Mouse (Mus musculus) CH12.LX (cell line): ENCODE data around the gene Kif24. TPM values are rescaled to one million over a fixed set of nuclear protein-coding genes. Genes with fewer than 3 reads are reported as not detected.

Experiments
- DNase-seq: peaks from one replicate; pipeline ENCODE4 v3.0.0-alpha.2; 2013; ENCODE audit errors: extremely low read depth
- H3K27ac ChIP-seq: 2 replicates; pipeline ENCODE4 v1.5.1; 2012; ENCODE audit warnings: low read depth, mild to moderate bottlenecking, control low read depth, moderate library complexity; ENCODE audit not compliant: insufficient read depth
- H3K27me3 ChIP-seq: replicated peaks from 2 replicates; pipeline ENCODE3; 2012; ENCODE audit warnings: inconsistent platforms
- H3K36me3 ChIP-seq, 2 experiments: replicated peaks in 1 of 2; 2 replicates each; pipeline versions ENCODE3 to v1.6.1; 2012; ENCODE audit warnings: inconsistent platforms in 1 of 2, low read length in 1 of 2, mild to moderate bottlenecking in 1 of 2, mixed read lengths in 1 of 2, moderate library complexity in 1 of 2; ENCODE audit not compliant: control insufficient read depth in 1 of 2, insufficient read depth in 1 of 2
- H3K4me1 ChIP-seq, 2 experiments: 2 replicates each; pipeline ENCODE4 v1.6.1; 2012; ENCODE audit warnings: inconsistent platforms in 1 of 2, moderate library complexity in 1 of 2; ENCODE audit not compliant: insufficient read depth in 2 of 2, control insufficient read depth in 1 of 2
- H3K4me2 ChIP-seq: 2 replicates; pipeline ENCODE4 v1.6.1; 2012; ENCODE audit warnings: low read depth, mild to moderate bottlenecking, control low read depth; ENCODE audit not compliant: poor library complexity, insufficient read depth, severe bottlenecking
- H3K4me3 ChIP-seq, 3 experiments: fragments of 150-350 bp in 1 of 3; sonication (generic) in 1 of 3; replicated peaks in 1 of 3; 2 replicates each; pipeline versions ENCODE3 to v1.5.1; 2011 to 2012; ENCODE audit warnings: low read depth in 2 of 3, low read length in 2 of 3, mild to moderate bottlenecking in 2 of 3, moderate library complexity in 2 of 3, control low read depth in 1 of 3, improper control_type of control experiment in 1 of 3, inconsistent platforms in 1 of 3, mixed read lengths in 1 of 3; ENCODE audit not compliant: poor library complexity in 1 of 3
- H3K79me2 ChIP-seq: replicated peaks from 2 replicates; pipeline ENCODE4 v1.6.1; 2012; ENCODE audit warnings: mild to moderate bottlenecking, moderate library complexity; ENCODE audit not compliant: control insufficient read depth, poor library complexity, insufficient read depth, severe bottlenecking; ENCODE audit errors: extremely low read depth
- H3K9ac ChIP-seq: 2 replicates; pipeline ENCODE4 v1.6.1; 2012; ENCODE audit warnings: low read depth, mild to moderate bottlenecking, control low read depth, moderate library complexity; ENCODE audit not compliant: insufficient read depth
- H3K9me3 ChIP-seq: replicated peaks from 2 replicates; pipeline ENCODE3; 2012; ENCODE audit warnings: low read length, inconsistent platforms, mixed read lengths
- BHLHE40 ChIP-seq: IDR thresholded peaks from 2 replicates; pipeline ENCODE4 v1.6.1; 2011; ENCODE audit warnings: mild to moderate bottlenecking, low read depth, low read length, improper control_type of control experiment
- CHD1 ChIP-seq: IDR thresholded peaks from 2 replicates; pipeline ENCODE4 v1.6.1; 2012; ENCODE audit warnings: low read depth, low read length, improper control_type of control experiment, inconsistent platforms
- CTCF ChIP-seq, 2 experiments: IDR thresholded peaks in 1 of 2; conservative IDR thresholded peaks in 1 of 2; 2 replicates each; pipeline ENCODE4 v1.5.1; 2011 to 2012; ENCODE audit warnings: low read depth in 2 of 2, low read length in 2 of 2, improper control_type of control experiment in 1 of 2, inconsistent platforms in 1 of 2, mild to moderate bottlenecking in 1 of 2, moderate library complexity in 1 of 2
- E2F4 ChIP-seq: IDR thresholded peaks from 2 replicates; pipeline ENCODE4 v1.6.1; 2011; ENCODE audit warnings: low read depth, low read length, improper control_type of control experiment; ENCODE audit not compliant: insufficient replicate concordance
- GABPA ChIP-seq: IDR thresholded peaks from 2 replicates; pipeline ENCODE4 v1.6.1; 2012; ENCODE audit warnings: low read depth, low read length, improper control_type of control experiment, inconsistent platforms; ENCODE audit not compliant: insufficient replicate concordance
- HCFC1 ChIP-seq: IDR thresholded peaks from 2 replicates; pipeline ENCODE4 v1.6.1; 2012; ENCODE audit warnings: low read depth, mild to moderate bottlenecking, inconsistent platforms, low read length, improper control_type of control experiment
- IRF4 ChIP-seq: IDR thresholded peaks from 2 replicates; pipeline ENCODE4 v1.6.1; 2014; ENCODE audit warnings: low read depth, mild to moderate bottlenecking, inconsistent platforms, low read length, improper control_type of control experiment
- JUN ChIP-seq: IDR thresholded peaks from 2 replicates; pipeline ENCODE4 v1.6.1; 2011; ENCODE audit warnings: low read depth, mild to moderate bottlenecking, low read length, improper control_type of control experiment, moderate library complexity; ENCODE audit not compliant: insufficient read depth
- KAT2A ChIP-seq: IDR thresholded peaks from 2 replicates; pipeline ENCODE4 v1.6.1; 2012; ENCODE audit warnings: low read length, improper control_type of control experiment, inconsistent platforms; ENCODE audit not compliant: insufficient replicate concordance
- MAZ ChIP-seq: IDR thresholded peaks from 2 replicates; pipeline ENCODE4 v1.6.1; 2012; ENCODE audit warnings: low read depth, mild to moderate bottlenecking, inconsistent platforms, low read length, improper control_type of control experiment, moderate library complexity
- MXI1 ChIP-seq: IDR thresholded peaks from 2 replicates; pipeline ENCODE4 v1.6.1; 2011; ENCODE audit warnings: mild to moderate bottlenecking, low read depth, low read length, improper control_type of control experiment
- PAX5 ChIP-seq: IDR thresholded peaks from 2 replicates; pipeline ENCODE4 v1.6.1; 2012; ENCODE audit warnings: low read length, inconsistent platforms, mixed read lengths
- POLR2A ChIP-seq: IDR thresholded peaks from 2 replicates; pipeline ENCODE4 v1.6.1; 2011; ENCODE audit warnings: low read depth, mild to moderate bottlenecking, improper control_type of control experiment, low read length
- POLR2AphosphoS2 ChIP-seq: IDR thresholded peaks from 2 replicates; pipeline ENCODE4 v1.6.1; 2011; ENCODE audit warnings: low read depth, low read length, improper control_type of control experiment
- SIN3A ChIP-seq: IDR thresholded peaks from 2 replicates; pipeline ENCODE4 v1.6.1; 2012; ENCODE audit warnings: low read length, improper control_type of control experiment, inconsistent platforms
- TCF12 ChIP-seq: IDR thresholded peaks from 2 replicates; pipeline ENCODE4 v1.6.1; 2014; ENCODE audit warnings: low read depth, mild to moderate bottlenecking, inconsistent platforms, low read length, improper control_type of control experiment
- UBTF ChIP-seq: IDR thresholded peaks from 2 replicates; pipeline ENCODE4 v1.6.1; 2012; ENCODE audit warnings: low read depth, mild to moderate bottlenecking, inconsistent platforms, low read length, improper control_type of control experiment, moderate library complexity
- USF1 ChIP-seq: IDR thresholded peaks from 2 replicates; pipeline ENCODE4 v1.6.1; 2014; ENCODE audit warnings: low read depth, mild to moderate bottlenecking, inconsistent platforms, low read length, improper control_type of control experiment
- USF2 ChIP-seq: conservative IDR thresholded peaks from 2 replicates; pipeline ENCODE4 v1.6.1; 2011; ENCODE audit warnings: low read depth, low read length, improper control_type of control experiment
- ZMIZ1 ChIP-seq: IDR thresholded peaks from 2 replicates; pipeline ENCODE4 v1.6.1; 2012; ENCODE audit warnings: low read depth, mild to moderate bottlenecking, inconsistent platforms, low read length, improper control_type of control experiment
- dilution Hi-C: fragments of 300-500 bp; cut with MboI; formaldehyde crosslinking; loops from 2 replicates; pipeline ENCODE4 v1.14.3; 2020; ENCODE audit warnings: low sequenced_read_pairs; ENCODE audit not compliant: extremely low pct_unique_long_range_greater_than_20kb, extremely low pct_ligation_motif_present
- in situ Hi-C: fragments of 300-500 bp; cut with MboI; formaldehyde crosslinking; loops from 3 replicates; pipeline ENCODE4 v1.14.3; 2019; ENCODE audit warnings: low sequenced_read_pairs, low pct_ligation_motif_present, low pct_unique_long_range_greater_than_20kb, mixed read lengths
- polyA plus RNA-seq: library from polyadenylated mRNA; unstranded; fragments of >175 nt; gene quantifications from 2 replicates; pipeline ENCODE4 v1.2.1, GENCODE M21; 2012; ENCODE audit warnings: low read depth; ENCODE audit not compliant: insufficient read length
- total RNA-seq, 2 experiments: library from RNA; depleted of rRNA; stranded (reverse); fragments of 300-350 nt in 1 of 2; fragments of >200 nt in 1 of 2; gene quantifications; 2 replicates each; pipeline ENCODE4 v1.2.3; 2012 to 2014

The Kif24 gene
- total and polyA plus RNA-seq, 3 experiments = 6.4 to 8.6 (median 8.4) TPM

DNA sequence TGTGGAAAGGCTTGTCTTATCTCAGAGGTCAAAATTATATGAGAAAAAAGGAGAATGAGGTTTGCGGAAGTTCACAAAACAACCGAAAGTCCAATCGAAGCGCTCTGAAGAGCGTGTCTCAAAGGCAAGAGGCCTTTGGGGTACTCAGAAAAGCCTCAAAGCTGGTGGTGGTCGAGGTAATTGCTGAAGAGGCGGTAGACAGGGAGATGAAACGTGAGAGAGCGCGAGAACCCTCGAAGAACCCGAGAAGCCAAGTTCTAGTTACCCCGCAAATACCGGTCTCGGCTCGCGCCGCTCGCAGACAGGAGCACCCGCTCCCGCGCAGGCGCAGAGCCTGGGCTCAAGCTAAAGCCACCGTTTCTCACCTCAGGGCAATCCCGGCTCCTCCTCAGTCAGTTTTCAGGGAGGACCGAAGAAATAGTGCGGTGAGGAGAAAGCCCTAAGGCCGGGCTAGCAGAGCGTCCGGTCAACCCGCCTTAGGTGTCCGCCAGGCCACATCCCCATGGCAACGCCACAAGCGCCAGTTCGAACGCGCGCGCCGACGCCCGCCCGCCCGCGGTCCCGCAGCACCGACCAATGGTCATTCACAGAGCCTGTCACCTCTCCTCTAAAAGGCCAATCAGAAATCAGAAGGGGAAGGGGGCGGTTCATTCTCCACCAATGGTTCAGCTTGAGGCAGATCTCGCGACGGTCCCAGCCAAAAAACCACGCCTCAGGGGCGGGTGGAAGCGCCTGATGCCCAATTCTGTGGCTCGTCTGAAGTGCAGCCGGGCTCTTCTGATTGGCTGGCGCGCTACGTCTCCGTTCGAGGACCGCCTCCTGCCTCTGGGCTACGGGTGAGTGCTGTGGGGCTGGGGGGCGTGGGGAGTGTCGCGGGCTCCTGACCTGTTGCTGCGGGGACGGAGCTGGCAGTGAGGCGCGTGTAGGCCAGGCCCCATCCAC is at the start of gene Kif24, which contains the start of gene Nudt2 (continued):
- peak; percentile 60; the same call in 1 of the 2 replicates for TF ChIP-seq MAZ

DNA sequence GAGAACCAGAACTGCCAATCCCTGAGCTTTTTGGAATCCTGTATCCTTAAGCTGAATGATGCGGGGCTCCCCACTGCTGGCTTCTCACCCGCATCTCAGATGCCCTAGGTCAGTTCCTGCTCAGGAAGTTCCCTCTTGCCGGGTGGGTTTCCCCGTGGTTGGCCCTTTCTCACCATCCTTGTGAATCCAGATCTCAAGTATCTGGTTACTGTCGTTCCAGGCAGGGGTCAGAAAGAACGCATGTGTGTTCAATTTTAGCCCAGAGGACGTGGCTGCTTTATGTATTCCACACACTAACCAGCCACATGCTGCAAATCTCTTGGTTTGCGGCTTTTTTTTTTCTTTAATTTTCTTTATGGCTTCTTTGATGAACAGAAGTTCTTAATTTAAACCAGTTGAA is 49.0 kb upstream of the Kif24 start:
- dilution Hi-C loops = no loop called here
- TF ChIP-seq JUN (no peak), PAX5 (no peak), POLR2AphosphoS2 (no peak), MAZ (no peak), USF1 (no peak)
- TF ChIP-seq, all 38 proteins: peak for 0
- no peak for DNase-seq
- Histone ChIP-seq H3K4me3 (no peak overlapping the region), H3K9me3 (no peaks in the 10 kb centered on the region), H3K36me3 (no peaks in the 10 kb centered on the region), H3K9ac (no peak overlapping the region), H3K4me1 (0 out of 4 replicates have a peak, but pooled peaks cover 0 to 4% of the 10 kb centered on the region in 2 experiments), H3K27me3 (peaks cover 60% of the 10 kb centered on the region), H3K27ac (no peak overlapping the region), H3K79me2 (no peaks in the 10 kb centered on the region), H3K4me2 (0 out of 2 replicates have a peak overlapping the region, but pooled peaks have one; percentile 14)
- in situ Hi-C loops = no loop called here

DNA sequence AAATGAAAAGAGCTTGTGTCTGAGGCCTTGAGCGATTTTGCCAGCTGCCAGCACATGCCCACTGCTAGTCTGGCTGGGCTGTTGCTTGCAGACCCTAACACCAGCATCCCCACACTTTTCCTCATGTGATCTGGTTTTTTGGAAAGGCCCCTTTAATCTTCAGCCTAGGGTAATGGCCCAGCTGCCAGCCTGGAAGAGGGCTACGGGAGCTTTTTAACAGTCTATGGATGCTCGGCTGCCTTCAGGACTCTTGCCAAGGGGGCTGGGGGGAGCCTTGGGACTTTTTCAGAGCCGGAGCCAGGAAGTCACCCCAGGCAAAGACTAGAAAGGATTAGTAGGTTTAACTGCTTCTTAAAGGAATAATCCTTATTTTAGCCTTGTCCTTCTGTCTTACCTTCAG is 48.6 kb upstream of the Kif24 start:
- Histone ChIP-seq H3K27ac (no peak overlapping the region), H3K9me3 (no peaks in the 10 kb centered on the region), H3K4me2 (0 out of 2 replicates have a peak overlapping the region, but pooled peaks have one; percentile 14), H3K4me1 (0 out of 4 replicates have a peak, but pooled peaks cover 0 to 4% of the 10 kb centered on the region in 2 experiments), H3K27me3 (peaks cover 64% of the 10 kb centered on the region), H3K79me2 (no peaks in the 10 kb centered on the region), H3K9ac (no peak overlapping the region), H3K36me3 (no peaks in the 10 kb centered on the region), H3K4me3 (no peak overlapping the region)
- dilution Hi-C loops = no loop called here
- TF ChIP-seq ZMIZ1 = no peak
- no peak for TF ChIP-seq KAT2A
- TF ChIP-seq CTCF (conservative IDR thresholded peaks at IDR 0.05 in 1 of 2, IDR thresholded peaks at IDR 0.05 in 1 of 2; ENCODE audit: low read depth in 2 of 2, low read length in 2 of 2) = no peak
- no peak for TF ChIP-seq BHLHE40
- no peak for TF ChIP-seq JUN
- TF ChIP-seq IRF4 = no peak
- no peak for TF ChIP-seq UBTF
- TF ChIP-seq MXI1 = no peak
- TF ChIP-seq GABPA = no peak
- no peak for TF ChIP-seq CHD1
- TF ChIP-seq MAZ = no peak
- TF ChIP-seq TCF12 = no peak
- TF ChIP-seq HCFC1 = no peak
- TF ChIP-seq POLR2AphosphoS2 = no peak
- no peak for TF ChIP-seq E2F4
- TF ChIP-seq USF2 = no peak
- no peak for TF ChIP-seq POLR2A
- TF ChIP-seq SIN3A = no peak
- in situ Hi-C loops = no loop called here
- no peak for DNase-seq
